Mouse (Mus musculus) C2C12 (cell line): Measurements from ENCODE around the gene Psmc3ip. TPM values are rescaled to one million over a fixed set of nuclear protein-coding genes. Genes with fewer than 3 reads are reported as not detected.

Source experiments
- H3K27me3 ChIP-seq: one replicate; pipeline ENCODE4 v1.6.1; 2011; ENCODE audit not compliant: control insufficient read depth, insufficient read depth, insufficient read length
- H3K36me3 ChIP-seq: one replicate; pipeline ENCODE4 v1.6.1; 2011; ENCODE audit not compliant: control insufficient read depth, insufficient read depth
- H3K4me3 ChIP-seq: one replicate; pipeline ENCODE4 v1.5.1; 2011; ENCODE audit warnings: mild to moderate bottlenecking, control low read depth; ENCODE audit not compliant: poor library complexity, insufficient read depth, severe bottlenecking
- H3K79me2 ChIP-seq: one replicate; pipeline ENCODE4 v1.6.1; 2011; ENCODE audit not compliant: control insufficient read depth, insufficient read depth
- H3K79me3 ChIP-seq: one replicate; pipeline ENCODE4 v1.6.1; 2011; ENCODE audit warnings: low read depth, control low read depth
- H3ac ChIP-seq: one replicate; pipeline ENCODE3; 2011; ENCODE audit warnings: low read depth; ENCODE audit not compliant: control insufficient read depth, insufficient read length
- CEBPB ChIP-seq: IDR thresholded peaks from one replicate; pipeline ENCODE4 v1.6.1; 2011; ENCODE audit warnings: low read depth, mild to moderate bottlenecking, control low read depth, moderate library complexity
- CTCF ChIP-seq: IDR thresholded peaks from one replicate; pipeline ENCODE4 v1.5.1; 2011; ENCODE audit not compliant: control insufficient read depth, insufficient read depth, insufficient read length
- FOSL1 ChIP-seq: IDR thresholded peaks from one replicate; pipeline ENCODE4 v1.8.0; 2011; ENCODE audit warnings: mild to moderate bottlenecking, low read length; ENCODE audit not compliant: poor library complexity, insufficient read depth, severe bottlenecking
- MAX ChIP-seq: IDR thresholded peaks from one replicate; pipeline ENCODE4 v1.6.1; 2011; ENCODE audit warnings: mild to moderate bottlenecking, control low read depth
- MYOD1 ChIP-seq: IDR thresholded peaks from one replicate; pipeline ENCODE4 v1.6.1; 2011; ENCODE audit warnings: low read depth; ENCODE audit not compliant: control insufficient read depth, insufficient read length
- MYOG ChIP-seq: IDR thresholded peaks from one replicate; pipeline ENCODE4 v1.6.1; 2011; ENCODE audit not compliant: control insufficient read depth, insufficient read length; ENCODE audit errors: extremely low read depth
- USF1 ChIP-seq: IDR thresholded peaks from one replicate; pipeline ENCODE4 v1.6.1; 2011; ENCODE audit warnings: low read depth, mild to moderate bottlenecking, control low read depth, moderate library complexity
- polyA plus RNA-seq: library from polyadenylated mRNA; unstranded; fragments of >200 nt; fragmentation: generic; extraction: Trizol; gene quantifications from one replicate; pipeline ENCODE4 v1.2.1, GENCODE M21; 2012; ENCODE audit warnings: missing spikeins

Gene Psmc3ip
- polyA plus RNA-seq, 1 experiment, result 24.0 TPM

GRCm38 (mm10) chr11:101140164-101140819 lies 45.1 kb upstream of the Psmc3ip start:
- TF ChIP-seq MAX, result no peak
- no peak for TF ChIP-seq MYOG
- TF ChIP-seq CTCF, result no peak
- no peak for TF ChIP-seq USF1
- no peak for TF ChIP-seq CEBPB
- TF ChIP-seq FOSL1, result no peak
- TF ChIP-seq MYOD1, result no peak
- Histone ChIP-seq H3ac (no peak overlapping the region), H3K79me3 (no peaks in the 10 kb centered on the region), H3K79me2 (no peaks in the 10 kb centered on the region), H3K27me3 (no peaks in the 10 kb centered on the region), H3K4me3 (no peak overlapping the region), H3K36me3 (no peaks in the 10 kb centered on the region)

DNA sequence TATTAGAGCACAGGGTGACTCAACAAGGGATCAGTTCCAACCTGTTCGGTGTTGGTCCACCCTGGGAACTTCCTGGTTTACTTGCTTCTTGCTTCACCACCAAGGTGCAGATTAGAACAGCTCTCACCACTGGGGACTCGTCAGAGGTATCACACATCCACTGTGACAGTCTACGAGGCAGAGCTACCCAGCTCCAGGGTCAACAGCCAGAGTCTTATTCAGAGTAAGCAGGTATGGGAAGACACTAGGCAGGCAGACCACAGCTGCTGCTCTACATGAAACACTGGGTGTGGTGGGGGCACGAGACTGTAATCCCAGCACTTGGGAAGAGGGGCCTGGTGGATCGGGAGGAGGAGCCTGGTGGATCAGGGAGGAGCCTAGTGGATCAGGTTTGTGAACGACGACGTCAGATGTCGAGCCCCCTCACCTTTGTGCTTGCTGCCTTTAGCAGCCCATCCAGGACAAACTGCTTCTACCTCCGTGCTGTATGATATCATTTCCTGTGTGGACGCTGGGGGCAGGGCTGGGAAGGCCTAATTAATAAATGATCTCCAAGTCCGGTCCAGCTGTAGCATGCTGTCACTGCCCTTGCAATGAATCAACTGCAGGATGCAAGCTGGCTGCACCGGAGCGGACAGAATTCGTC lies 43.4 kb upstream of the Psmc3ip start:
- Histone ChIP-seq H3K79me3 (no peaks in the 10 kb centered on the region), H3K4me3 (no peak overlapping the region), H3K36me3 (no peaks in the 10 kb centered on the region), H3K27me3 (no peaks in the 10 kb centered on the region), H3K79me2 (no peaks in the 10 kb centered on the region), H3ac (no peak overlapping the region)
- TF ChIP-seq CEBPB (no peak), FOSL1 (no peak), MYOD1 (no peak), MAX (no peak), MYOG (no peak), CTCF (no peak), USF1 (no peak)

GRCm38 (mm10) chr11:101137000-101137399 lies 41.8 kb upstream of the Psmc3ip start:
- no peaks in the 10 kb centered on the region for H3K27me3 ChIP-seq
- no peak overlapping the region for H3K4me3 ChIP-seq
- no peaks in the 10 kb centered on the region for H3K79me2 ChIP-seq
- no peaks in the 10 kb centered on the region for H3K36me3 ChIP-seq
- no peak for TF ChIP-seq CTCF
- no peak for TF ChIP-seq CEBPB
- TF ChIP-seq MYOD1, result no peak
- no peak for TF ChIP-seq FOSL1
- TF ChIP-seq MAX, result no peak
- no peak for TF ChIP-seq MYOG
- no peak for TF ChIP-seq USF1
- no peak overlapping the region for H3ac ChIP-seq
- no peaks in the 10 kb centered on the region for H3K79me3 ChIP-seq

GRCm38 (mm10) chr11:101134217-101134865 lies 39.1 kb upstream of the Psmc3ip start:
- TF ChIP-seq USF1 (no peak), CEBPB (no peak), FOSL1 (no peak), MYOD1 (no peak), MYOG (no peak), MAX (no peak), CTCF (no peak)
- no peaks in the 10 kb centered on the region for H3K79me3 ChIP-seq
- no peak overlapping the region for H3ac ChIP-seq
- no peaks in the 10 kb centered on the region for H3K79me2 ChIP-seq
- H3K4me3 ChIP-seq, result no peak overlapping the region
- no peaks in the 10 kb centered on the region for H3K36me3 ChIP-seq
- no peaks in the 10 kb centered on the region for H3K27me3 ChIP-seq

- TF ChIP-seq CEBPB (no peak), FOSL1 (no peak), MYOD1 (no peak), MAX (no peak)
- Histone ChIP-seq H3K4me3 (no peak overlapping the region), H3K79me3 (no peaks in the 10 kb centered on the region), H3ac (no peak overlapping the region), H3K27me3 (no peaks in the 10 kb centered on the region), H3K36me3 (no peaks in the 10 kb centered on the region), H3K79me2 (no peaks in the 10 kb centered on the region)
Observed at GRCm38 (mm10) chr11:101133037-101133436, 37.8 kb upstream of the Psmc3ip start.
